Mouse (Mus musculus) frontal cortex, postnatal 36 days (tissue): Measurements from ENCODE around the gene Atp7b.

Experiments used
- DNase-seq, 2 experiments: peaks; one replicate each; pipeline ENCODE4 v3.0.0; 2022; ENCODE audit warnings: low spot score in 2 of 2

Gene Atp7b

DNA sequence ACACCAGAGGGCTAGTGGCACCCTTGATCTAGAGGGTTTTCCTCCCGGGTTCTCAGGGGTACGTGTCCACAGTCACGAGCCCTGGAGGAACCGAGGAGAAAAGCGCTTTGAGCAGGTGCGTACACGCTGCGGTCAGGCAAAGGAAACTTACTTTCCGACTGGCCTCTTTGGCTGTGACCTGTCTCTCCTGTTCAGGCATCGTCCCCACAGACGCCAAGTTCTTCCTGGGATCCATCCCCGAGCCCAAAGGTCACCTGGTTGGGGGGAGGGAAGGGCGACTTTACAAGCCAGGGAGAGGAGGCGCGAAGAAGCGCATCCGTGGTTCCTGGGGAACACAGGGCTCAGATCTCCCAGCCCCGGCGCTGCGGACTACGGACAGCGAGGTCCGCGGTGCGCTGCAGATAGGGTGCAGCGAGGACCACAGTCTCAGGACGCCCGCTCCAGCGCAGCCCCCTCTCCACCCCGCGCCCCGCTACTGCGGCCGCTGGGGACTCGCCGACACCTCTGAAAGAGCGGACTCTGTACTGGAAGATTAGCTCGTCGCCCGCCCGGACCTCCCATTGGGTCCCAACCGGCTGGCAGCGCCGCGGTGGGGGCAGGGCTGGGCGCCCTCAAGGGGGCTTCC, at the start of gene Atp7b:
Atp7b (minus strand) TSS at position 485 of the 625 bp plus-strand sequence.
- no peak for DNase-seq

DNA sequence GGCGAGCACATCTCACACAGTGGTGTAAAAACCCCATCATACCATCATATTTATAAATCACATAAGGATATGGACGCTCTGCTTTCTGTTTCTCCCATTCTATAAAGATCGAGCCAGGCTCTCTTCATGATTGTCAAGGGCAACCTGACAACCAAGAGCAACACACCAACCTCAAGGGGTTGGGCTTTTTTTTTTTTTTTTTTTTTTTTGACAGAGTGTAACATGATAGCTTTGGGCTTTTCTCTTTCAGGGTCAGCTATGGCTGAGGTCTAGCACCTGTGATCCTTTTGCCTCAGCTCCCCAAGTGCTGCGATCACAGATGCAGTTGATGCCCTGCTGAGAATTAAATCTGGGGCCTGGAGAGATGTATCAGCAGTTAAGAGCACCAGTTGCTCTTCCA, 46.9 kb upstream of the Atp7b start:
- no peak for DNase-seq

DNA sequence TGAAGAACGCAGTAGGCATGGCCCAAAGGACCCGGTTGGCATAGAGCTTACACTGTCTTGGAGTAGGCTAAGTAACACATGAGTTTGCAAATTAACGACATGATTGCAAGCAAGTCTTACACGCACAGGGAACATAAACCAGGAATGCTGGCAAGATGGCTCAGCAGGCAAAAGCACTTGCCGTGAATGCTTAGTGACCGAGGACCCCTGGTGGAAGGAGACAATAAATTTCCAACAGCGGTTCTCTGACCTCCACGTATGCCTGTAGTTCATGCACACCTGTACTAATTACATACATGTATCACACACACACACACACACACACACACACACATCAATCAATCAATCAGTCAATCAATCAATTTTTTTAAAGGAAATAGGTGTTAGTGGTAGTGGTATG, 31.5 kb upstream of the Atp7b start:
- DNase-seq, result no peak

DNA sequence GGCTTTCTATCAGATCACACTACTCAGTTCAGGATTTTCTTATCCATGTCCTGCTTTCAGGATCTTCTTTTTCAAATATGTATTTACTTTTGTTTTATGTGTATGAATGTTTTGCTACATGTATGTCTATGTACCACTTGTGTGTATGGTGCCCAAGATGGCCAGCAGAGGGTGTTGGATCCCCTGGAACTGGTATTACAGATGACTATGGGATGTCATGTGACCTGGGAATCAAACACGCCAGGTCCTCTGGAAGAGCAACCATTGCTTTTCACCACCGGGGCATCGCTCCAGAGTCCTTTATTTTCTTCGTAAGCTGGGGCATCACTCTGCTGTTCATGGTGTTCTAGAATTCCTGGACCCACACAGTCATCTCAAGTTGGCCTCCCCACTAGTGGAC, 29.1 kb upstream of the Atp7b start:
- no peak for DNase-seq

DNA sequence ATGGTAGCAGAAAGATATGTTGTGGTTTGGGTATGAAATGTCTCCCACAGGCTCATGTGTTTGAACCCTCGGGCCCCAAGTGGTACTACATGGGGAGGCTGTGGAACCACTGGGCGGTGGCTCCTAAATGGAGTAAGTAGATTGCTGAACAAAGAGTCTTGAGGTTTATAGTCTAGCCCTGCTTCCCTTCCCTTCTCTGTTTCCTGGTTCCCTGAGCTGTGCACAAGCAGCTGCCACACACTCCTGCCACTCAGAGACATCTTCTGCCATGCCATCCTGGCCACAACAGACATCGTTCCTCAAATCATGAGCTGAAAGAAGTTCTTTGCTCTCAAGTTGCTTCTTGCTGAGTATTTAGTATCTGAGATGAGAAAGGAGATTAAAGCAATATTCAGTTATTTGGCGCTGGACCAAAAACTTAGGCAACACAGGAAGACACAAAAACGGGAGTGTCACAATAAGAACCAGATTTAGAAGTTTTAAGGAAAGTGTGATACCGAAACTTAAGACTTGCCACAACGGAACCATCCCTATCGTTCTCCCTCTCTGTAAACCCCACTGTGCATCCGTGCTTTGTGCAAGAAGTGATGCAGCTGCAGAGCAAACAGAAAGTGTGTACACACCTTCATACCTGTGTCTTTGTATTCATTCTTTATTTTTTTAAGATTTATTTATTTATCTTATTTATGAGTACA, 19.4 kb upstream of the Atp7b start:
- no peak for DNase-seq

DNA sequence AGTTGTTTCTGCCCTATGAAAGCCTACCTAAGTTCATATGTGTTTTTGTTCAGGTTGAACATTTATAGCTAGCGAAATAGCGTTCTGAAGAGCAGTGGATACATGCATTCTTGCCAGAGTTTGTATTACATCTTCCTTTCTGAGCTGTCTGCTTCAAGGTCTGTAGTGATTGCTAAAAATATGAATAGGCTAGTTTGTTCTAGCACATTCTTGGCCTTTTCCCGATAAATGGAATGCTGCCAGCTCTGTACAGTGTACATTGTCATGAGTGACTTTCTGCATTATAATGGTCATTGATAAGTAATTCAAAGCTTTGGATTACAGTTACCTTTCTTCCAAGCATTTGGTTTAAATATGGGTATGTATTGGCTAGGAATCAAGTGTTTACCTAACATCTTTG, 1.0 kb upstream of the Atp7b start:
- no peak for DNase-seq

DNA sequence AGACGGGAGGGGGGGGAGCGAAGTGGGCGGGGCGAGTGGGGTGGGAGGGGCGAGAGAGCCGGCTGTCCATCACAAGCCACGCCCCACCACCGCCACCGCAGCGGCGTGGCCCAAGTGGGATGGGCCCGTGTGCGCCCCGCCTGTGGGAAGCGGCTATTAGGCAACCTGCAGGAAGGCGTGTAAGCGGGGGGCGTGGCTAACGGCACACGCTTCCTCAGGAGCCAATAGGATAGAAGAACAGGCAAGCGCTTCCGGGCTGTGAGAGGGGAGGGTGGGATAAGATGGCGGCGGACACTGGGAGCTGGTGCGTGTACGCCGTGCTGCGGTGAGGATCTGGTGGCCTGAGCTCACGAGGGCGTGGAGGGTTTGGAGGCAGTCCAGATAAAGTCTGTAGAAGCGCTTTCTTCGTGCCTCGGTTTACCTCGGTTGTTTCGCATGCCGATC, 363 bp upstream of the Atp7b start, which contains the start of gene Alg11:
Alg11 (plus strand) TSS at position 276 of the 444 bp plus-strand sequence.
- DNase-seq, result peak; percentile 92 to 97

DNA sequence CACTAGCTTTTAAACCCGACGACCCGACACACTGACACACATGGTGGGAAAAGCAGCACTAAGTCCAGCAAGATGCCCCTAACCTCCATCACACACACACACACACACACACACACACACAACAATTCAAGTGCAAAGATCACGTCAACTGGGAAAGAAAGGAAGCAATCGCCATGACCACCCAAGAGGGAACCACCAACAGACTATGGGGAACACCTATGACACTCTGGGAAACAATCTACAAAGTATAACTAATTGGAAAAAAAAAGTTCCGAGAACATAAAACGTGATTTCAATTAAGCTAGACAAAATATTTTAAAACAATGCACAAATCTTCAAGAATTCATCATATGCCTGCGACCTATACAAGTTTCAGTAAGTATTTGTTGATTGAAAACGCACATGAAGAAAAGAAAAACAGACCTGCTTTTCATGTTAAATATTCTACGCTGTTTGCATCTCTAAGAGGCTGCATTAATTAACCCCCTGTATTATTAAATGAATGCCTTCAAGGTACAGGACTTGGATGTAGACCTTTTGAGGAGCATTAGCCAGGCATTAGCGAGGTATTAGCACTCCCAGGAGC, 859 bp downstream of the Atp7b start:
- no peak for DNase-seq

DNA sequence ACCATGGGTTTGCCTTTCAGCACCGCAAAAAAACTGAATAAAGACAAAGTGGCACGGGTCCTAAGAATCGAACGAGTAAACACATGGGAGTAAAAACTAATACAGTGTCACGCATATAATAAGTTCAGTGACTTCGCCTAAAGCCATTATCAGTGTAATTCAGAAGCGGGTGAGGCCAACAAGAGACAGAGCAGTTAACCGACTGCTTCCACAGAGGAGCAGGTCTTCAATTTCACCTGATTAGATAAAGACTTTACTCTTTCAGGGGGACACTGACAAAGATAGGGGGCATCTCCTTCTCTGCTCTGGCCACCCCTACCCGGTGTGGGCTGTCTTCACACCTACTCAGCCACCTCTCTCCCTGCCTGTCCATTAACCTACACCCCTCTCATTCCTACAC, 1.7 kb downstream of the Atp7b start:
- DNase-seq, result no peak

DNA sequence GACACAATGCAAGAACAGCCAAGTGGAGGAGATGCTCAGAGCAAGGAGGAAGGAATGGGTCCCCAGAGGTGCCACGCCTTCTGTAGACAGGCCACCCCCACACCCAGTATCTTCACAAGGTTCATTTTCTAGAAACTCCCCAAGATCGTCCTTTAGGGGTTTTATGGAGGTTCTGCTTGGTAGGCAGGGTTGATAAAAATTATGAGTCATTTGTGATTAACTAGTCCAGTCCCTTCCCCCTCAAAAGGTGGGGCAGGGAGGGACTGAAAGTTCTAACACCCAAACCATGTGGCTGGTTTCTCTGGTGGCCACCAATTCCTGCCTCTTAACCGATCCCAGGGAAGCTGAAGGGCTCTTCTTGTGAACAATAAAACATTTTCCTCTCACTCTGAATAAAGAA, 3.3 kb downstream of the Atp7b start:
- DNase-seq, result no peak

DNA sequence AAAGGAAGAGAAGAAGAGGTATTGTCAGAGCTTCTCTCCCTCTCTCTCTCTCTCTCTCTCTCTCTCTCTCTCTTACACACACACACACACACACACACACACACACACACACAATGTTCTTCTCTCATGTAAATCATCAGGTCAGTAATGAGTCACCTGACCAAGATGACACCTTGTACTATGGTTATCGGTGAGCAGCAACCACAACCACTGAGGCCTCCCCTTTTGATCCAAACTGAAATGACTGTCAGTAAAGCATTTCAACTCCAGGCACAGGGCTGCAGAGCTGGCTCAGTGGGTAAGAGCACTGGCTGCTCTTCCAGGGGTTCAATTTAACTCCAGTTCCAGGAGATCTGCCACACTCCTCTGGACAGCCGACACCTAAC, 4.6 kb downstream of the Atp7b start:
- DNase-seq, result no peak

DNA sequence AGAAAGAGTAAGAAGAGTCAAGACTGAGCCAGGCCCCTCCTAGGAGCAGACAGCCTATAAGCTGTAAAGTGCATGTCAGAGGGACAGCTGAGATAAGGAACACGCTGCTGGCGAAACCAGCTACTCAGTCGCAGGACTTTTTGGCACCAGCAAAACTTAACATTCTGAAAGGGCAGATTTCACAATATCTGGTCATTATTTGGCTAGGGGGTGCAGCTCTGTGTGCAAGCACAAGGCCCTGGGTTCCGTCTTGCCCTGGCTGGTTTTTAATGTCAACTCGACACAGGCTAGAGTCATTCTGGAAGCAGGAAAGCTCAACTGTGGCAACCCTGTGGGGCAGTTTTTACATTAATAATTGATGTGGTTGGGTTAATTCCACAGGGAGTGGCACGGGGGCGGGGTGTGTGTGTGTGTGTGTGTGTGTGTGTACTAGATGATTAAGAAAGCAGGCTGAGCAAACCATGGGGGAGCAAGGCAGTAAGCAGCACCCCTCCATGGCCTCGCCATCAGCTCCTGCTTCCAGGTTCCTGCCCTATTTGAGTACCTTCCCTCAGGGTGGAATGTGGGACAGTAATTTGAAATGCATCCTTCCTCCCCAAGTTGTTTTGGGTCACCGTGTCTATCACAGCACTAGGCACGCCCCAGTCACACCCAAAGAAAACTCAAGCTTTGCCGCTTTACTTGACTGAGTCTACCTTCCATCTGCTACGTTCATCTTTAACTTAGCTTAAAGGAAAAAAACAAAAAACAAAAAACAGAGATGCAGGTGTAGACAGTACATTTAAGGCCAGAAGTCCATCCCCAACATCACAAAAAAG, 5.2 kb downstream of the Atp7b start:
- no peak for DNase-seq

DNA sequence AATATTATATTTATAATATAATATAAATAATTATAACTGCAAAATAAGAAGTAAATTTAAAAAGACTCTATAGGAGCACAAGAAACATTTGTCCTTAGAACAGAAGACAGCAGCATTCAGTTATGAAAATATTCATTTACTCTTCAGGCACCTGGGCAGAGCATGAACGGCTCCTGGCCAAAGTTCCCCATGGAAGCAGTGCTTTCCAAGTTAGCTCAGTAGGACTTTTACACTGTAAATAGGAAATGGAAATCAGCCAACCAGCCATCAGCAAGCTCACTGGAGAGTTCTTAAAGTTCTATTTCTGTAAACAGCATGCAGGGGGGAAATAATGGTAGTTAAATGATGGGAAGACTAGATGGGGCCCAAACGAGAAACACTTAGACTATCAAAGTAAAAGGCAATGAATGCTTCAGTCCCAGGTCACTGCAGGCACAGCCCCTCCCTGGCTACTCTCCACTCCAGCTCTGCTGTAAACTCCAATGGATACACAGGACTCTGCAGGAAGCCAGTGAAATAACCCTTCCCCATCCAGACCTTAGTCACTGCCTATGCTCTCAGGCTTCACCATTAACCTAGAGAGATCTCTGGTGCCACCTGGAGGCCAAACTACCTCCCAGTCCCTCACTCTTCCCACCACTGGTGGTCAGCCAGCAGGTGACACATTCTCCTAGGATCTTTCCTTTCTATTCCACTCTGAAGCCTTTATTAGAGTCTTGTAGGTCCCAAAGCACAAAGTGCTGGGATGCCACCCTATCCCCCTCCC, 12.2 kb downstream of the Atp7b start:
- DNase-seq, result no peak

DNA sequence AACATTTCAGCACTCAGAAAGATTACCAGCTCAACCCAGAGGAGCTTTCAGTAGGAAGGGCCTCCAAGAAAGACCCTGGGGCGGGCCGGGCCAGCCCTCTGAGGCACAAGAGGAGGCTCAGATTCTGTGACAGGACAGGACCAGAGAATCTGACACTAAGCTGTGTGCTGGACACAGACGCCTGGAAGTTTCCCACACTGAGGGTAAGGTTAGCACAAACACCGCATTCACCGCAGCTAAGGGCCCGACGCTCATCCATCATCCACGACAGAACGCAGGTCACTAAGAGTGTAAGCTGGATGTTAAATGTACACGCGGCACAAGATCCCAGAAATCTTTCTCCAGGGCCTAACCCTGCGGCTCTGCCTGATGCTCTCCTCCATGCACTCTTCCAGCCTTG, 16.4 kb downstream of the Atp7b start:
- no peak for DNase-seq

DNA sequence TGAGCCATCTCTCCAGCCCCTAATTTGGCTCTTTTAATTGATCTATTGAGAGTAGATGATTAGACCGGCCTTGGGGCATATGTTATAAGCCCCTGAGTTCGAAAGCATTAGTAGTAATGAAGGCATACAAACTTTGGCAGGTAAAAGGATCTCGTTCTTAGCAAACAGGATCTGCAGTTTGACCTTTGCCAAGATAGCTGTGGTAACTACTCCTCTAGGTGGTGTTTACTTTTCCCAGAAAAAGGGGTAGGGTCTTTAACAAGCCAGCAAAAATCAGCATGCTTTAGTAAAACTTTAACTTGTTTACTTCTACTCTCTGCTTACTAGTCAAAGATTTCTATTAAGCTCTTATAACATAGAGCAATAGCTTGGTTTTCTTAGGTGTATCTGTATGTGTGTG, 17.6 kb downstream of the Atp7b start:
- no peak for DNase-seq

DNA sequence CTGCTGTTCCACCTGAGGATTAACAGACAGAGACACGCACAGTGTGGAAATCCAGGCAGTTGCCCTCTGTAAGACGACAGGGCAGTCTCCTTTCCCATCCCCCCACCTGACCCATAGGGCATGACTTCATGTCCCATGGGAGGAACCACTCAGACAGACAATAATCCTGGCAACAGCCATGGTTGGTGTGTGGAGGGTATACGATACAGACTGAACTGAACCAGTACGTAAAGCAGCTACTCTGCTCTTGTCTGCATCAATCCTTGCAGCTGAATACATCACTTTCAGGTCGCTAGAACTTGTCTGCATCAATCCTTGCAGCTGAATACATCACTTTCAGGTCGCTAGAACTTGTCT, 20.0 kb downstream of the Atp7b start:
- no peak for DNase-seq

DNA sequence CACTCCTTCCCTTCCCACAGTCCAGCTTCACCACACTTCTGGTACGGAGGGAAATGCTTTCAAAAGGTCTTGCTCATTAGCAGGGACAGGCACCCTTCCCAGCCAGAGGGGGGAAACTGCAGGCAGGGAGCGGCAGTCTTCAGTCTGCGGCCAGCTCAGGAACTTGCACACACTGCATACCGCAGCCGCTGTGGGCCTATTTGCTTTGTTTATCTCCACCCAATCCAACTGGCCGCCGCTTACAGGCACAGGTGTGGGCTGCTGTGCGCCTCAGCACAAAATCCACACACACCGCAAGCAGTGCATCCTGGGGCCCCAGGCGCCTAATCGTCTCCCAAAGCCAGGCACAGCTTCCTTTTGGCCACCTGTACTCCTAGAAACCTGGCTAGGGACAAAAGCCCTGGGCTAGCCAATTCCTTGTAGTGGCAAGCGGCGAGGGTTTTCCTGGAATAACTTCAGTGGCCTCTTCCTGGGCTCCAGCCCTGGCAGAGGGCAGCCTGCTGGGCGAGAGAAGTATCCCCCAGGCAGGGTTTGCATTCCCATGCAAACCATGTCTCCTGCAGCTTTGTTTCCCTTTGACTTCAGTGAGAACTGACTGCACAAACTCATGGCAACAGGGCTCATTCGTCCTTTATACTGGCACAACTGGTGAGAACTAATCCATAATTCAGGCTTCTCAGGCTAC, 20.5 kb downstream of the Atp7b start:
- no peak for DNase-seq

DNA sequence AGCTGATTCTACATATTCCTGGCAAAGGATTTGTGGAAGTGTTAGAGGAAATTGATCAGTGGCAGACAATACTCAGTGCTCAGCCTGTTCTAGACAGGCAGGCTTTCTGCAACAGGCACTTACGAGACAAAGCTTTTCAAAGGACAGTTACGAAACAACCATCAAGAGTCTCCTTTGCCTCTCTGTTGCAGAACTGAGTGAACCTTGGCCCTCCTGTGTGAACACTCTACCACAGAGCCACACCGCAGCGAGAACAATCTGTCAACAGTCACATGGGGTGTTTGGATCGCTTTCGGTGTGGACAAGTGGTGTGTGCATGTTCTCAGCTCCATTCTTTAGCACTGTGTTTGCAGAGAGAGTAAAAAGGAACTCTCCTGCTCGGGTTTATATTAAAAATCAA, 23.1 kb downstream of the Atp7b start:
- DNase-seq, result no peak

DNA sequence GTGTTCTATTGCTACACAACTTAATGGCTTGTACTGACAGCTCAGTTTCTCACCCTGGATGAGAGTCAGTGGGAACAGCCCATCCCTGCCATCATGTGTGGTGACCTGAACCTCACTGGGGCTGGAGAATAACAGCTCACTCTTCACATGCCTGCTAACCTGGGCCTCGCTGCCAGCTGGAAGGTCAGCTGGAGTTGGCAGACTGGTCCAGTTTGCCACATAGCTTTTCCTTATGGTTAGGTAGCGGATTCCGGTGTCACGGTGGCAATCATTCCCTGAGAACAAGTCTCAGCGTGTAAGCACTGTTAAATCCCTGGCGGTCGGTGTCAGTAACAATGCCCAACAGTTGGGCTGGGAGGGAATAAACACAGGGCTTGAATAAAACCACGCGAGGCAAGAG, 24.0 kb downstream of the Atp7b start:
- DNase-seq, result no peak

DNA sequence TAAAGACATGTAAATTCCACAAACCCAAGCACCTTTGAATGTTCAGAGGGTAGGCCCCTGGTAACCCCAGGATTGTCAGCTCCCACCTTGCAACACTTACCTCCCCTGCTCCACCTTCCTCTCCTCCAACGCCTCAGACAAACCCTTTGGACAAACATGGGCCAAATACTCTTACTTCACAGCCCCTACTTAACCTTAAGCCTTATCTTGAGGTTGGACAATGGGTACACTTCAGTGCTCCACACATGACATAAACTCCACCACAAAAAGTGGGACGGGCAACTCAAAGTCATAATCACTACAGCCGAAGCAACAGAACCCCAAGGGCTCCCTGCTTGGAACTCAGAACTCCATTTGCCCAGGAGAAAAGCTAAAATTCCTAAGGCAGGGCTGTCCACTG, 29.1 kb downstream of the Atp7b start:
- DNase-seq, result no peak

DNA sequence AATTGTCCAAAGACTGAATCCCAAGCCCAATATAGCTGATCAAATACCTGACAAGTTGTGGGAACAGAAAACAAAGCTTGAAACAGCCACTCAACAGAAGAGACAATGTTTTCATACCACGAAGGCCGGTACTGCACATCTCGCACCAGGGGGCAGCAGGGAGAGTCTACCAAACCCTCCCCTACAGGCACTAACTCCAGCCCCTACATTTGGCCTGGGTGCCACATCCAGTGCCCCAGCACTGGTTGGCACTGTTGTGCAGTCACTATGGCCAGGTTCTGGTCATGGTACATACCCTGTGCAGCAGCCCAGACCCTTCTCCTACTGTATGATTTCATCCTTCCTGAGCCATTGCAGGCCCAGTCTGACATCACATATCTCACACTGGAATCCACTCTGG, 31.1 kb downstream of the Atp7b start:
- DNase-seq, result no peak
